Mouse (Mus musculus): ENCODE results near the gene Olfr544. TPM values are rescaled to one million over a fixed set of nuclear protein-coding genes. Genes with fewer than 3 reads are reported as not detected.
A peak's percentile ranks its signal among the peaks of the same experiment; 100 is the strongest.
"Not testable (repeated sequence)": the region's sequence is repeated elsewhere in the genome, so short reads cannot be mapped to it uniquely, and the experiment has no call there.

Olfr544 gene
- polyA plus RNA-seq, 1 experiment from 2014 or later = 0.09 TPM

DNA sequence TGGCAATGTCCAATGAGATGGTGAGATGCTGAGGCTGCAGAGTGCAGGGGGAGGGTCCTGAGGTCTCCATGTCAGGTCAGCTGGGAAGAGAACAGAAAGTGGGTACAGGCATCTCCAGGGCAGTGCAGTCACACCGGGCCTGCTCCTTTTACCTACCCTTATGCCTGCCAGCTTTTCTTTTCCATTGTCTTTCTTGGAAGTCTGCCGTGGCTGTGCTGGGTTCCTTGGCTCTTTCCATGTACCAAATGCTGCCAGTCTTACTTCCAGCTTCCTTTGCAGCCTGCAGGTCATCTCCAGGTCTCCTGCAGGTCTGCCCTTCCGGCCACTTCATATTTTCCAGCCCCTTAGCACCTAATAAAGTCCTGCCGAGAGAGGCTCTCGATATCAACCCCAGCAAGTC is 13.9 kb upstream of the Olfr544 start:
- Histone ChIP-seq H3K27ac (no peak overlapping the region), H3K27me3 (no peaks in the 10 kb centered on the region), H3K9me3 (replicated peaks) (no peaks in the 10 kb centered on the region), H3K36me3 (no peaks in the 10 kb centered on the region), H3K4me2 (no peak overlapping the region), H3K4me1 (no peaks in the 10 kb centered on the region), H3K9ac (no peak overlapping the region), H3K4me3 (replicated peaks) (no peak overlapping the region)
- no peak for ATAC-seq (replicated peaks; ENCODE audit: low FRiP score)
- WGBS = 77% methylated on average over 5 of the region's 5 CpGs

DNA sequence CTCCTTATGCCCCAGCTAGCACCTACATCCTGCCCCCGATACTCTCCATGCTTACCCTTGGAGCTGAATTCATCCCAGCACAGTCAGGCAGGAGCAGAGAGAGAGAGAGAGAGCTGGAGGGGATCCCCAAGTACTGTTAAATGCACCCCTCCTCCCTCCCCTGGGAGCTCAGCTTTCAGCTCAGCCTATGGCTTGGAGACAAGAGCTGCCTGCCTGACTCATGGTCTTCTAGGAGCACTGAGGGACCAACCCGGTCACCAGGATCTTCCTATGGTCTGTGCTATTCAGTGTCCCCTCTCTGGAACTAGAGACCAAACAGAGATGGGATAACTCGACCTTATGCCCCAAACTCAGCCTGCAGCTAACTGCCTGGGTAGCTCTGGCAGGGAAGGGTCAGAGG is 11.4 kb upstream of the Olfr544 start, which contains the start of gene Olfr545:
Olfr545 (minus strand) TSS at position 101 of the 400 bp plus-strand sequence.
- Histone ChIP-seq H3K27me3 (no peaks in the 10 kb centered on the region), H3K9me3 (replicated peaks) (no peaks in the 10 kb centered on the region), H3K4me3 (replicated peaks) (no peak within 1 kb of the TSS), H3K4me2 (no peak within 1 kb of the TSS), H3K36me3 (no peaks in the 10 kb centered on the region), H3K27ac (no peak within 1 kb of the TSS), H3K4me1 (no peaks in the 10 kb centered on the region), H3K9ac (no peak within 1 kb of the TSS)
- 68% methylated on average over 3 of the region's 3 CpGs for WGBS
- no peak for ATAC-seq (replicated peaks; ENCODE audit: low FRiP score)

DNA sequence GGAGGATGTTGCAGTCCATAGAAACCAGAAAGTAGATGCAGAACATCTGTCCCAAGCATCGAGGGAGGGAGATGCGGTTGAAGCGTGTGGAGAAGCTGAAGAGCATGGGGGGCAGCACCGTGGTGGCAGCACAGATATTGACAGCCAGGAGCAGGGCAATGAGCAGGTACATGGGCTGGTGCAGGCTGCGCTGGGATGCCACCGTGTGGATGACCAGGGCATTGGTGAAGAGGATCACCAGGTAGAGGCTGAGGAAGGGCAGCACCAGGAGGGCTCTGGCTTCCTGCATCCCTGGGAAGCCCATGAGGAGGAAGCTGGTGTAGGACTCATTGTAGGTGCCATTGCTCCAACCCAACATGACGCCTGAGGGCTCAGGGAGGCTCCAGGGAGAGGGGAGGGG is 6.3 kb upstream of the Olfr544 start:
- not testable (repeated sequence) for H3K4me2 ChIP-seq; H3K4me3 ChIP-seq (replicated peaks); H3K4me1 ChIP-seq; H3K27me3 ChIP-seq; H3K9ac ChIP-seq; H3K27ac ChIP-seq; H3K9me3 ChIP-seq (replicated peaks); H3K36me3 ChIP-seq; ATAC-seq (replicated peaks; ENCODE audit: low FRiP score)
- WGBS = 54% methylated on average over 7 of the region's 7 CpGs

DNA sequence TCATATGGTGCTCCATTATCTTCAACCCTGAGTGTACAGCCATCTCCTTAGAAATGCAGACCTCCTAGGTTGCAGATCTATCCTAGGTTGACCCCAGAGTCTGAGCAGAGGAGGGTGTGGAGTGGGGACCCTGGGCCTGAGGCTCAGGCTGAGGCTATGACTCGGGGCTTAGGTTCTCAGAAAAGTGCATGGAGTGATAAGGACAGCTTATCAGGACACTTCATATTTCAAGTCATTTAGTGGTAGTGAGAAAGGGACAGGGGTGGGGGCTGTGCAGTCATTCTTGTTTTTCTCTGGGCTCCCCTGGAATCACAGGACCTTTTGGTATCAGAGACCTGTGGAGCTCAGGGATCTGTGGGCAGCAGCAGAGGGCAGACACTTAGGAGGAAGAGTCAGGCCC is 2.0 kb downstream of the Olfr544 start:
- Histone ChIP-seq H3K27ac (no peak overlapping the region), H3K4me3 (replicated peaks) (no peak overlapping the region), H3K4me1 (no peaks in the 10 kb centered on the region), H3K4me2 (no peak overlapping the region), H3K9ac (no peak overlapping the region), H3K36me3 (no peaks in the 10 kb centered on the region), H3K9me3 (replicated peaks) (no peaks in the 10 kb centered on the region), H3K27me3 (no peaks in the 10 kb centered on the region)
- WGBS = 67% methylated on average over 1 of the region's 1 CpGs
- no peak for ATAC-seq (replicated peaks; ENCODE audit: low FRiP score)

DNA sequence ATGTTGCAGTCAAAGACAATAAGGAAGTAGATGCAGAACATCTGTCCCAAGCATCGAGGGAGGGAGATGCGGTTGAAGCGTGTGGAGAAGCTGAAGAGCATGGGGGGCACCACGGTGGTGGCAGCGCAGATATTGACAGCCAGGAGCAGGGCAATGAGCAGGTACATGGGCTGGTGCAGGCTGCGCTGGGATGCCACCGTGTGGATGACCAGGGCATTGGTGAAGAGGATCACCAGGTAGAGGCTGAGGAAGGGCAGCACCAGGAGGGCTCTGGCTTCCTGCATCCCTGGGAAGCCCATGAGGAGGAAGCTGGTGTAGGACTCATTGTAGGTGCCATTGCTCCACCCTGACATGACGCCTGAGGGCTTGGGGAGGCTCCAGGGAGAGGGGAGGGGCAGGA is 3.3 kb downstream of the Olfr544 start:
- H3K4me1 ChIP-seq; ATAC-seq (replicated peaks; ENCODE audit: low FRiP score); H3K4me3 ChIP-seq (replicated peaks); H3K4me2 ChIP-seq; H3K36me3 ChIP-seq; H3K27me3 ChIP-seq; H3K9ac ChIP-seq; H3K9me3 ChIP-seq (replicated peaks); H3K27ac ChIP-seq: not testable (repeated sequence)
- WGBS = 65% methylated on average over 8 of the region's 8 CpGs

DNA sequence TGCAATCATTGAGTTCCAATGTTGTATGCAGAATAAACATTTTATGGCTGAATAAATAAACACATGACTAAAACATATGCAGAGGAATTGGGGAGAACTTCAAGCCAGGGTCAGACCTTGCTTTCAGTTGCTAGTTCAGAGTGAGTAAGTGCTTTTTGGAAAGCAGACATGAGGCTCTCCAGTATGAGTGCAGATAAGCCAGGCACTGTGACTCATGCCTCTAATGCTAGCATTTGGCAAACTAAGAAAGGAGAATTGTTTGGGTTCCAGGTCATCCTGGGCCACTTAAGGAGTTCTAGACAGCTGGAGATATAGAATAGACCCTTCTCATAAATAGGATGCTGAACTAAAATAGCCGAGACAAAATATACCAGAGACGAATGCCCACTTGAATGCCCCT is 4.4 kb downstream of the Olfr544 start:
- Histone ChIP-seq H3K4me1 (peaks cover 4% of the 10 kb centered on the region; the same call in 1 of the 2 replicates), H3K36me3 (no peaks in the 10 kb centered on the region), H3K27ac (no peak overlapping the region), H3K4me2 (no peak overlapping the region), H3K27me3 (no peaks in the 10 kb centered on the region), H3K9ac (no peak overlapping the region), H3K9me3 (replicated peaks) (no peaks in the 10 kb centered on the region), H3K4me3 (replicated peaks) (no peak overlapping the region)
- WGBS = 95% methylated on average over 2 of the region's 2 CpGs
- ATAC-seq (replicated peaks; ENCODE audit: low FRiP score) = no peak

DNA sequence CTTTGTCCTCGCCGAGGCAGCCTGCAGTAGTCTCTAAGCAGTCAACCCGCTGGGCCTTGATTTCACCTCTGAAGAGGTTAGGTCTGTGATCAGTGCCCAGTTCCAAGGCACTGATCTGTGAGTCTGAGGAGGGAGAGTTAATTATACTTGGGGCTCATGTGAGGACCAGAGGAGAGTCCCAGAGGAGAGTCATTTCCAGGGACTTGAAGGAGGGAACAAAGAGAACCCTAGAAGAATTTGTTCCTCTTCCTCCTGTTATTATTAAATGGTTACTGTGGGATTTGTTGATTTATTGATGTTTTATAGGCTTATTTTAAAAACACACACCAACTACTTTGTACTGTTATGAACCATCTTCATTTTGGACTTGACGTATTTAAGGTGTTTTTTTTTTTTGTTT is 6.5 kb downstream of the Olfr544 start, which contains the start of gene Olfr543:
Olfr543 (minus strand) TSS at position 101 of the 400 bp plus-strand sequence.
- ATAC-seq (replicated peaks; ENCODE audit: low FRiP score) = no peak
- no peak within 1 kb of the TSS for H3K4me3 ChIP-seq (replicated peaks)
- H3K27ac ChIP-seq = no peak within 1 kb of the TSS
- WGBS = 90% methylated on average over 4 of the region's 4 CpGs
- H3K9ac ChIP-seq = no peak within 1 kb of the TSS
- H3K36me3 ChIP-seq = no peaks in the 10 kb centered on the region
- peaks cover 4% of the 10 kb centered on the region; the same call in 1 of the 2 replicates for H3K4me1 ChIP-seq
- H3K9me3 ChIP-seq (replicated peaks) = no peaks in the 10 kb centered on the region
- no peak within 1 kb of the TSS for H3K4me2 ChIP-seq
- H3K27me3 ChIP-seq = no peaks in the 10 kb centered on the region

DNA sequence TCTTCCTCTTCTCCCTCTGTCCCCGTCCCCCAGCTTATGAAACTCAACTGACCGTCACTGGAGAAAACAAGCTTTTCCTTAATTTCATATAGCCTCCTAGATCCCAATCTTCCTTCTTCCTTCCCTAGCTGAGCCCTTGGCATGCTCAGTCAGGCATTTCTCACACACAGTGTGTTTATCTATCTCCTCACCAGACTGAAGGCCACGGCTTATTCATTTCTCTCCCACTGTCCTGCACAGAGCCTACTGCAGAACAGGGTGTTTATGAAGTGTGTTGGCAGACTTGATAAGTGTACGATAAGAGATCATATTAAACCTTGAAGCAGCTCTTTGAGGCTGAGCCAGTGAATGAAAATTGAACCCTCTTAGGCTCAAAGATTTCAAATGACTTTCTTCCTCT is 7.3 kb downstream of the Olfr544 start:
- no peak overlapping the region for H3K4me3 ChIP-seq (replicated peaks)
- ATAC-seq (replicated peaks; ENCODE audit: low FRiP score) = no peak
- no peaks in the 10 kb centered on the region for H3K9me3 ChIP-seq (replicated peaks)
- 72% methylated on average over 4 of the region's 4 CpGs for WGBS
- H3K36me3 ChIP-seq = no peaks in the 10 kb centered on the region
- no peak overlapping the region for H3K4me2 ChIP-seq
- H3K4me1 ChIP-seq = peaks cover 4% of the 10 kb centered on the region; the same call in 1 of the 2 replicates
- H3K27ac ChIP-seq = no peak overlapping the region
- no peak overlapping the region for H3K9ac ChIP-seq
- H3K27me3 ChIP-seq = no peaks in the 10 kb centered on the region

DNA sequence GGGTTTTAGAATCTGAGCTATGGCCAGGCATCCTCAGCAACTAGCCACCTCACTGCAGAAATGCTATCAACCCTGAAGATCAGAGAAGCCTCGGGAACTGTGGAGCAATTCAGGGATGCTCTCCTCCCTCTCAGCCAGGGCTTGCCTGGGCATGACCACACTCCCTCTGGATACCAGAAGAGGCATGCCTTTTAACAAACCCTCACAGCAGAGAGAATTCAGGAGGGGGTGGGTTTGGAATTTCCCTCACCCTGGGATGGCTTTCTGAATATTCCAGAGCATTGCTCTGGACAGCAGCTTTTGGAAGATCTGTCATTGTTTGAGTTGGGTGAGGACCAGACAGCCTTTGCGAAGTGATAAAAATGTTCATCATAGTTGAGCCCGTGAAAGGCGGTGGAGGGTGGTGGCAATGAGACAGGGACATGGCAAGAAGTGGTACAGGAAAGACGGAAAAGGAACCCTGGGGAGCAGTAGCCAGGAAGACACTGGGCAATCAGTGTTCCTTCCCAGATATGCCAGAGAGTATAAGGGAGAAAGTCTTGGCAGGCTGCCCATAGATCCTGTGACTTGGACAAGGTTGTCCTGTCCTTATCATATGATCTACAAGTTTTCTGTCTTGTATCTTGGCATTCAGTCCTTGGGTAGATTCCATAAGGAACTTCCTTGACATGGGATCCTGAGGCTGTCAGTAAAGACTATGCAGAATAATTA is 8.6 kb downstream of the Olfr544 start:
- Histone ChIP-seq H3K4me3 (replicated peaks) (no peak overlapping the region), H3K9ac (no peak overlapping the region), H3K27ac (0 out of 2 replicates have a peak overlapping the region, but pooled peaks have one; percentile 1), H3K9me3 (replicated peaks) (no peaks in the 10 kb centered on the region), H3K4me1 (peaks cover 4% of the 10 kb centered on the region; the same call in 1 of the 2 replicates), H3K36me3 (no peaks in the 10 kb centered on the region), H3K27me3 (no peaks in the 10 kb centered on the region), H3K4me2 (no peak overlapping the region)
- 53% methylated on average over 5 of the region's 5 CpGs for WGBS
- no peak for ATAC-seq (replicated peaks; ENCODE audit: low FRiP score)

DNA sequence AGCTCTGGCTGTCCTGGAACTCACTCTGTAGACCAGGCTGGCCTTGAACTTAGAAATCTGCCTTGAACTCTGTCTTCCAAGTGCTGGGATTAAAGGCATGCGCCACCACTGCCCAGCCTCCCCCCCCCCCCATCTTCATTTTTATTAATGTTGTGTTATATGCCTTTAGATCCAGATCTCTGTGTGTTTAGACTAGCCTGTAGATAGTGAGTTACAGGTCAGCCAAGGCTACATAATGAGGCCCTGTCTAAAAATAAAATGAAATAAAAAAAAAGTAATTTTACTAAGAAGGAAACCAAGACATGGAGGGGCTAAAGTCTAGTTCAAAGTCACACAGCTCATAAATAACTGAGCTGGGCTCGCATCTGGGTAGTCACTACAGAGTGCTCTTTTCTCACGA is 9.2 kb downstream of the Olfr544 start:
- Histone ChIP-seq H3K27me3 (no peaks in the 10 kb centered on the region), H3K4me2 (no peak overlapping the region), H3K4me3 (replicated peaks) (no peak overlapping the region), H3K9ac (no peak overlapping the region), H3K36me3 (no peaks in the 10 kb centered on the region), H3K4me1 (peaks cover 4% of the 10 kb centered on the region; the same call in 1 of the 2 replicates), H3K27ac (0 out of 2 replicates have a peak overlapping the region, but pooled peaks have one; percentile 1), H3K9me3 (replicated peaks) (no peaks in the 10 kb centered on the region)
- 53% methylated on average over 3 of the region's 3 CpGs for WGBS
- no peak for ATAC-seq (replicated peaks; ENCODE audit: low FRiP score)

DNA sequence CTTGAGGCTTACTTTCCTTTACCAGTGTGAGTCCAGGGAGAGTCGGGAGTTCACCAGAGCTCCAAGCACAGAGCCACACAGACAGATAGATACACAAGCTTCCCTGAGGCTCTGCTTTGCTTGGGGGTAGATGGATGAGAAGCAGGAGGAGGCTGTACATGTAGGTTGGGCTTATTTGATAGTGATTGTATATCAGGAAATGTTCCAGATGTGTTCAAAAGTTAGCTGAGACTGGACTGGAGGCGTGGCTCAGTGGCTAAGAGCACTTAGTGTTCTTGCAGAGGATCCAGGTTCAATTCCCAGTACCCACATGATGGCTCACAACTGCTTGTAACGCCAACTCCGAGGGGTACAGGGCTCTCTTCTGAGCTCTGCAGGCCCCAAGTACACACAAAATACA is 9.7 kb downstream of the Olfr544 start:
- H3K9ac ChIP-seq = no peak overlapping the region
- WGBS = 86% methylated on average over 4 of the region's 4 CpGs
- H3K4me2 ChIP-seq = no peak overlapping the region
- peaks cover 4% of the 10 kb centered on the region; the same call in 1 of the 2 replicates for H3K4me1 ChIP-seq
- ATAC-seq (replicated peaks; ENCODE audit: low FRiP score) = no peak
- H3K4me3 ChIP-seq (replicated peaks) = no peak overlapping the region
- H3K27ac ChIP-seq = no peak overlapping the region
- no peaks in the 10 kb centered on the region for H3K27me3 ChIP-seq
- no peaks in the 10 kb centered on the region for H3K9me3 ChIP-seq (replicated peaks)
- H3K36me3 ChIP-seq = no peaks in the 10 kb centered on the region

DNA sequence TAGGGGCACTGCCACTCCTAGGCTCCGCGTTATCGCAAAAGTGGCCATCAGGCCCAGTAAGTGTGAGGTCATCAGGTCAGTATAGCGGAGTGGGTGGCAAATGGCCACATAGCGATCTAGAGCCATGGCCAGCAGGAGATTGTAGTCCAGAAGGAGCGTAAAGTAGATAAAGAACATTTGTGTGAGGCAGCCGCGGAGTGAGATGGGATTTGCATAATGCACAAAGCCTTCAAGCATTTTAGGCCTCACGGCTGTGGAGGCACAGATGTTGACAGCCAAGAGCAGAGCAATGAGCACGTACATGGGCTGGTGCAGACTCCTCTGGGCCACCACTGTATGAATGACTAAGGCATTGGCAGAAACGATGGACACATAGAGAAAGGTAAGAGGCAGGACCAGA is 10.7 kb downstream of the Olfr544 start:
- Histone ChIP-seq H3K9ac (no peak overlapping the region), H3K4me1 (peaks cover 4% of the 10 kb centered on the region; the same call in 1 of the 2 replicates), H3K4me3 (replicated peaks) (no peak overlapping the region), H3K4me2 (no peak overlapping the region), H3K27ac (no peak overlapping the region), H3K27me3 (no peaks in the 10 kb centered on the region), H3K36me3 (no peaks in the 10 kb centered on the region), H3K9me3 (replicated peaks) (no peaks in the 10 kb centered on the region)
- ATAC-seq (replicated peaks; ENCODE audit: low FRiP score) = no peak
- 89% methylated on average over 11 of the region's 11 CpGs for WGBS

DNA sequence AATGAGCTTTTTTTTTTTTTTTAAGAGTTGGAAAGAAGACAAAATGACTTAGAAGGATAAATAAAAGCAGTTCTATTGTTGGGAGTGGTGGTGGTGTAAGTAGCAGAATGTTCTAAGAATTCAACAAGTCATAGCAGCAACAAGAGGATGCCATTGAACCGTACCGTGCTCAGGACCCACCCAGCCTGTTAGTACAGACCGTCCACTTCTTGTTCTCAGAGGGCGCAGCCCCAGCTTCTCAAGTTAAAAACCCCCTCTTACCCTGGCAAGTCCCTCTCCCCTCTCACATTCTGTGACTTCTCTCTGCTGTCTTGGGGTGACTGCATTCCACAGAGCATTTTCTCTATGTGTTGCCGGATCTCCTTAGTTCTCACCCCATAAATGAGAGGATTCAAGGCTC is 11.5 kb downstream of the Olfr544 start:
- 94% methylated on average over 5 of the region's 5 CpGs for WGBS
- H3K9me3 ChIP-seq (replicated peaks) = no peaks in the 10 kb centered on the region
- no peaks in the 10 kb centered on the region for H3K36me3 ChIP-seq
- no peaks in the 10 kb centered on the region for H3K27me3 ChIP-seq
- H3K27ac ChIP-seq = no peak overlapping the region
- no peak overlapping the region for H3K9ac ChIP-seq
- no peak overlapping the region for H3K4me3 ChIP-seq (replicated peaks)
- no peak for ATAC-seq (replicated peaks; ENCODE audit: low FRiP score)
- H3K4me1 ChIP-seq = peaks cover 4% of the 10 kb centered on the region; the same call in 1 of the 2 replicates
- H3K4me2 ChIP-seq = no peak overlapping the region
